Mouse (Mus musculus): ENCODE measurements around the gene Hrasls.

Hrasls gene

GRCm38 (mm10) chr16:29209605-29210411 is at the start of gene Hrasls:
Gene Hrasls (plus strand): TSS chr16:29209695.
- peak; percentile 18 to 32 for DNase-seq (ENCODE audit: low spot score in 2 of 2)

- DNase-seq (ENCODE audit: low spot score in 2 of 2), result no peak
Measured at GRCm38 (mm10) chr16:29162271-29162670, 47.2 kb upstream of the Hrasls start.

- no peak for DNase-seq (ENCODE audit: low spot score in 2 of 2)
Measured at GRCm38 (mm10) chr16:29167051-29167450, 42.4 kb upstream of the Hrasls start.

- no peak for DNase-seq (ENCODE audit: low spot score in 2 of 2)
Measured at GRCm38 (mm10) chr16:29171741-29172140, 37.8 kb upstream of the Hrasls start.

- DNase-seq (ENCODE audit: low spot score in 2 of 2), result no peak
Measured at GRCm38 (mm10) chr16:29173201-29173600, 36.3 kb upstream of the Hrasls start.

GRCm38 (mm10) chr16:29174831-29175350 is 34.6 kb upstream of the Hrasls start:
- DNase-seq (ENCODE audit: low spot score in 2 of 2), result no peak

- no peak for DNase-seq (ENCODE audit: low spot score in 2 of 2)
Measured at GRCm38 (mm10) chr16:29192911-29193310, 16.6 kb upstream of the Hrasls start.

GRCm38 (mm10) chr16:29193981-29194380 is 15.5 kb upstream of the Hrasls start:
- DNase-seq (ENCODE audit: low spot score in 2 of 2), result no peak

- DNase-seq (ENCODE audit: low spot score in 2 of 2), result no peak
Measured at GRCm38 (mm10) chr16:29195156-29195555, 14.3 kb upstream of the Hrasls start.

GRCm38 (mm10) chr16:29198461-29198860 is 11.0 kb upstream of the Hrasls start:
- DNase-seq (ENCODE audit: low spot score in 2 of 2), result peak; percentile 16 to 43

- DNase-seq (ENCODE audit: low spot score in 2 of 2), result no peak
Measured at GRCm38 (mm10) chr16:29201146-29201545, 8.3 kb upstream of the Hrasls start.

- DNase-seq (ENCODE audit: low spot score in 2 of 2), result peak in 1 of 2 experiments; percentile 30
Measured at GRCm38 (mm10) chr16:29204875-29205274, 4.6 kb upstream of the Hrasls start.

GRCm38 (mm10) chr16:29205581-29205980 is 3.9 kb upstream of the Hrasls start:
- no peak for DNase-seq (ENCODE audit: low spot score in 2 of 2)

- DNase-seq (ENCODE audit: low spot score in 2 of 2), result no peak
Measured at GRCm38 (mm10) chr16:29208841-29209240, 654 bp upstream of the Hrasls start.

- DNase-seq (ENCODE audit: low spot score in 2 of 2), result peak; percentile 48 to 73
Measured at GRCm38 (mm10) chr16:29216395-29217295, 7.2 kb downstream of the Hrasls start.

GRCm38 (mm10) chr16:29235951-29236350 is 26.5 kb downstream of the Hrasls start:
- DNase-seq (ENCODE audit: low spot score in 2 of 2), result no peak

- no peak for DNase-seq (ENCODE audit: low spot score in 2 of 2)
Measured at GRCm38 (mm10) chr16:29254325-29254724, 44.8 kb downstream of the Hrasls start.

Data from frontal cortex, postnatal 10 days (tissue).